Mouse (Mus musculus) midbrain, embryonic 10.5 days (tissue): Measurements from ENCODE around the gene Nkx2-1. TPM values are rescaled to one million over a fixed set of nuclear protein-coding genes. Genes with fewer than 3 reads are reported as not detected.

Experiments
- DNase-seq: peaks from one replicate; pipeline ENCODE4 v3.0.0-alpha.2; 2017; ENCODE audit warnings: low spot score
- H3K27ac ChIP-seq: fragments of 300-500 bp; sonication (generic); replicated peaks from 2 replicates; pipeline ENCODE4 v1.5.1; 2016; ENCODE audit warnings: mild to moderate bottlenecking
- H3K27me3 ChIP-seq: fragments of 300-500 bp; sonication (generic); 2 replicates; pipeline ENCODE4 v1.6.1; 2016; ENCODE audit warnings: low read depth, mild to moderate bottlenecking; ENCODE audit not compliant: poor library complexity, severe bottlenecking
- H3K36me3 ChIP-seq: fragments of 300-500 bp; sonication (generic); 2 replicates; pipeline ENCODE4 v1.6.1; 2016; ENCODE audit warnings: mild to moderate bottlenecking, moderate library complexity
- H3K4me1 ChIP-seq: fragments of 300-500 bp; sonication (generic); 2 replicates; pipeline ENCODE4 v1.6.1; 2016
- H3K4me3 ChIP-seq: fragments of 300-500 bp; sonication (generic); 2 replicates; pipeline ENCODE4 v1.5.1; 2016; ENCODE audit warnings: mild to moderate bottlenecking, moderate library complexity
- H3K9me3 ChIP-seq: fragments of 300-500 bp; sonication (generic); replicated peaks from 2 replicates; pipeline ENCODE4 v1.6.1; 2016; ENCODE audit warnings: mild to moderate bottlenecking
- WGBS: fragments of 180-500 bp; shearing (Covaris S2); methylation state at CpG from one replicate; pipeline ENCODE4 v1.1.7; 2016; 5-methylcytosine and 5-hydroxymethylcytosine counted together
- polyA plus RNA-seq: library from polyadenylated mRNA; unstranded; fragments of >200 nt; fragmentation: Nextera tagmentation; extraction: Ambion mirVana; gene quantifications from 2 replicates; pipeline ENCODE4 v1.2.1, GENCODE M21; 2016

Nkx2-1 gene
- polyA plus RNA-seq, 1 experiment from 2014 or later, result 9.1 TPM

DNA sequence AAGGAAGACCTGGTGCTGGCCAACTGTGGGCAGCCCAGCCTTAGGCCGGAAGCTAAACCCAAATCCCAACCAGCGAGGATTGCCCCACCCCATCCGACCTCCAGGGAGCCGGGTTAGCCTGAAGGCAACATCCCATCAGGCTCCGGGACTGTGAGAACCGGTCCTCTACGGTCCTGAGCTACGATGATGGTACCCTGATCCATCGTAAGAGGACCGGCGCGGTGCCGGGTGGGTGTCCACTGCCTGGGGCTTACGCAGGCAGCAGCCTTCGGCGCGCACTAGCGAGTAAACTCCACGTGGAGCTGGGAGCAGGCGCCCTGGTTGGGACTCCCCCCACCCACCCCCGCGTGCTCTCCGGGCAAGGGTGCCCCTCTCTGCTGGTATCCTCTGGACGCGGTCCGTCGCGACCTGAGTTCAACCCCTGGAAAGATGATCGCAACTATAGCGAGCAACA lies 16.9 kb downstream of the Nkx2-1 start:
- Histone ChIP-seq H3K9me3 (no peaks in the 10 kb centered on the region), H3K36me3 (no peaks in the 10 kb centered on the region), H3K27me3 (peaks cover 100% of the 10 kb centered on the region), H3K4me1 (peaks cover 36% of the 10 kb centered on the region), H3K4me3 (peak overlapping the region; percentile 42), H3K27ac (peak overlapping the region; percentile 58)
- under 1% methylated on average over 30 of the region's 30 CpGs for WGBS
- peak; percentile 45 for DNase-seq

DNA sequence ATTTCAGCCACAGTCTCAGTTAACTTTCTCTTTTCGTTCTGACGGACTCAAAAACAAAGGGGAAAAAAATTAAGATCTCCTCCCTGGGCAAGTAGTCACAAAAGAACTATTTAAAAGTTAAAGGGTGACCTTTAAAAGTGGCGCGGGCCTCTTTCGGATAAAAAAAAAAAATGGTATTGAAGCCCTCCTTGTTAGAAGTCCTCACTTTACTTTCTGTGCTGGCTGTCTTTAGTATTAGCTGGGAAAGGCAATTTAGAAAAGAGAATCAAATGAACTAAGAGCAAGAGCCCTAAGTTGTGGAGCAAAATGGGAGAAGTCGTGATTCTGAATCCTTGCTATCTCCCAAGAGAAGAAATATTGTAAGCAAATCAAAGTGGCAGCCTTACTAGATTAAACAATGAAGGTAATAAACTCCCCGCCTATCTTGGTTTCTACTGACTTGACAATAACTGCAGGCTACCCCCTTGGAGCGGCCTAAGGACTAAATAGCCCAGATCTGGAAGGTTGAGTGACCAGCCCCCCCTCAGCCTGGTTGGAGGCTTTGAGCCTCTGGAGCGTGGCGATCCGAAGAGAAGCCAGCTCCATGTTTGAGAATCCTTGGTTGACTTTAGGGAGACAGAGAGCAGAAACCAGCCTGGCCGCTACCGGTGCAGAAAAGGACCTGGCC lies 17.5 kb downstream of the Nkx2-1 start:
- no peak for DNase-seq
- H3K27me3 ChIP-seq, result peaks cover 100% of the 10 kb centered on the region
- peak overlapping the region; percentile 42 for H3K4me3 ChIP-seq
- WGBS, result 16% methylated on average over 13 of the region's 13 CpGs
- peaks cover 31% of the 10 kb centered on the region for H3K4me1 ChIP-seq
- H3K36me3 ChIP-seq, result no peaks in the 10 kb centered on the region
- H3K9me3 ChIP-seq, result no peaks in the 10 kb centered on the region
- H3K27ac ChIP-seq, result peak overlapping the region; percentile 58

DNA sequence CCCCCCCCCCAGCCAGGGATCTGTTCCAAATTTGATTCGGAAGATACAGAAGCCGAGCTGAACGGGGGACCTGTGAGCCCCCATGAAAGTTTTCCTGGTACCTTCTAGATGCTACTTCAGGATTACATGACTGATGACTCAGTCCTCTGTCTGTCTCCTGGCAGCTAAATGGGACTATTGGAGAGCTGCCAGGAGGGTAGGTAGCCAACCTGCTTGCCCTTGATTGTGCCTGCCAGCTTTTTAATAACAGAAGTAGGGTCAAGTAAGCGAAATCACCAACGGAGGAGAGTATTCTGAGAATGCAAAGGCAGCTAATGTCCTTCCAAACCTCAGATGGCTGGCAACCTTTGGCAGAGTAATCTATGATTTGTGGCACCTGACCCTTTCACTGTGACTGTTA lies 18.5 kb downstream of the Nkx2-1 start:
- no peak for DNase-seq
- H3K36me3 ChIP-seq, result no peaks in the 10 kb centered on the region
- H3K4me1 ChIP-seq, result peaks cover 28% of the 10 kb centered on the region
- H3K27ac ChIP-seq, result no peak overlapping the region
- WGBS, result 56% methylated on average over 5 of the region's 5 CpGs
- no peak overlapping the region for H3K4me3 ChIP-seq
- peaks cover 100% of the 10 kb centered on the region for H3K27me3 ChIP-seq
- H3K9me3 ChIP-seq, result no peaks in the 10 kb centered on the region

DNA sequence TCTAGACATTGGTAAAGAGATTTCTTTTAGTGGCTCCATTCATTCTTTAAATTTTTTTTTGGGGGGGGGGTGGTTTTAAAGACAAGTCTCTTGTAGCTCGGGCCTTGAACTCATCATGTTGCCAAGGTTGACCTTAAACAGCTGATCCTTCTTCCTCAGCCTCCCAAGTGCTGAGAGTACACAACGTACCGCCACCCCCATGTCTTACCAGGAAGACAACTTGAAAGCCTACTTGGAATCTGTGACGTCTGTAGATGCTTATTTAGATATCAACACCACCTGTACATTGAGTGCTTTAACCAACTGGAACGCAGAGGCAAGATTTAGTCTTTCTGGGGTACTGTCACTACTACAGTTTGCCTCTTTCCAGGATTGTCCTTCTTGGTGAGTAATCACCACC lies 21.9 kb downstream of the Nkx2-1 start:
- Histone ChIP-seq H3K27ac (no peak overlapping the region), H3K4me3 (no peak overlapping the region), H3K27me3 (peaks cover 100% of the 10 kb centered on the region), H3K4me1 (peaks cover 7% of the 10 kb centered on the region), H3K9me3 (no peaks in the 10 kb centered on the region), H3K36me3 (no peaks in the 10 kb centered on the region)
- 90% methylated on average over 5 of the region's 5 CpGs for WGBS
- DNase-seq, result no peak

DNA sequence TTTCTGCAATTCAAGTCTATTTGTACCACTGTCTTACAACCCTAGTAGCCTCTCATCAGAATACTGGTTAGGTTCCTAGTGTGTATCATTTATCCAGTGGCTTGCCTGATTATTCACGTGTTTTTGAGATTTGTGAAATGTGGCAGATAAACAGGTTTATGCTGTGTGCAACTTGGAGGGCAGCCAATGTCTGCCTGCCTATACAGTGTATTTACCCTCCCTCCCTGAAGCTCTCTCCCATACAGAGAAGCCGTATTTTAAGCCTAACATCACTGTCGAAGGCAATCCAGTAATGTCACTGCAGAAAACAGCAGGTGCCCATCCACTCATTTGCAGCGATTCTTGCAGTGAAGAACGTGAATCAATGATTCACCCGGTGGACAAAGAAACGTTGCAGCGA lies 28.3 kb downstream of the Nkx2-1 start:
- DNase-seq, result no peak
- Histone ChIP-seq H3K27me3 (peaks cover 94% of the 10 kb centered on the region), H3K36me3 (no peaks in the 10 kb centered on the region), H3K4me3 (no peak overlapping the region), H3K4me1 (0 out of 2 replicates have a peak, but pooled peaks cover 4% of the 10 kb centered on the region), H3K27ac (no peak overlapping the region), H3K9me3 (no peaks in the 10 kb centered on the region)
- 54% methylated on average over 8 of the region's 8 CpGs for WGBS

DNA sequence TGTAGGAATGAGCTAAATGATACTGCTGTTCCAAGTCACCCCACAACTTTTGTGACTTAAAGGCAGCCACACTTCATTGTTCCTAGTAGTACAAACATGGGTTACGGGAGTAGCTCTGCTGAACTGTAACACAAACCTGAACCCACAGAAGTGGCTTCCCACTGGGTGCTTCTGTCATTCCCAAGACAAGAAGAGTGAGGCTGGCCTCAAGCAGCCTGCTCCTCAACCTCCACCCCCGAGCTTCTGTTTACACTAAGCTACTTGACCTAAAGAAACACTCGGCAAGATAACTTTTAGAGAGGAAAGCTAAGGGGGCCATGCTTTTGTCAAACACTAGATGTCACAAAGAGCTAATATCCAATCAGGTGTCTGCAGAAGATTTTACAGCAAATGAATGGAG lies 49.7 kb downstream of the Nkx2-1 start:
- DNase-seq, result no peak
- Histone ChIP-seq H3K36me3 (no peaks in the 10 kb centered on the region), H3K4me3 (no peak overlapping the region), H3K27me3 (peaks cover 24% of the 10 kb centered on the region; the same call in 1 of the 2 replicates), H3K27ac (no peak overlapping the region), H3K9me3 (no peaks in the 10 kb centered on the region), H3K4me1 (no peaks in the 10 kb centered on the region)
- 50% methylated on average over 3 of the region's 3 CpGs for whole genome bisulfite sequencing

DNA sequence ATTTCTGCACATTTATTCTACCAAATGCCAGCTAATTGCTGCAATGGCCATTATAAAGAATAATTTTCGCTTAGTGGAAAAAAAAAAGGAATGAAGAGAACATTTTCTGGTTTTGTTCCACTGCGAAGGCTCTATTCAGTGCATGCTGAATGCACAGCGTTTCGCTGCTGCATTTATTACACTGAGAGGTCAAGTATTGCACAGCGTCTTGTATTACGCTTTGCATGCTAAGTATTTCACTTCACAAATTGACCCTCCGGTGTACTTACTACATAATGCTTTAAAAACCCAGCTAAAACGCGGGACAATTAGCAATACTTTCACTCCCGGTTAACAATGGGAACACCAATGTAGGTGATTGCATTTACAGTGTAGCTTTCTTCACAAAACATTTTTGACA lies 54.1 kb downstream of the Nkx2-1 start:
- H3K9me3 ChIP-seq, result no peaks in the 10 kb centered on the region
- DNase-seq, result no peak
- no peak overlapping the region for H3K4me3 ChIP-seq
- H3K4me1 ChIP-seq, result no peaks in the 10 kb centered on the region
- 82% methylated on average over 10 of the region's 10 CpGs for WGBS
- no peak overlapping the region for H3K27ac ChIP-seq
- H3K27me3 ChIP-seq, result peaks cover 51% of the 10 kb centered on the region
- H3K36me3 ChIP-seq, result no peaks in the 10 kb centered on the region

Other genes with a start within 250 kb of the Nkx2-1 start
- 54.0 and 55.7 TPM in 2 replicates for gene Mbip, start 191.0 kb downstream of the Nkx2-1 start, polyA plus RNA-seq
- gene Nkx2-9, start 76.4 kb upstream of the Nkx2-1 start, polyA plus RNA-seq, result 24.8 and 28.3 TPM in 2 replicates
- 0.56 and 0.63 TPM in 2 replicates for gene Pax9, start 154.9 kb upstream of the Nkx2-1 start, polyA plus RNA-seq